Mouse (Mus musculus) yolk sac, embryonic 10.5 days (tissue): ENCODE measurements around the gene Tpk1.
"Not testable (repeated sequence)": the region's sequence is repeated elsewhere in the genome, so short reads cannot be mapped to it uniquely, and the experiment has no call there.

Experiments used
- DNase-seq: peaks from one replicate; pipeline ENCODE4 v3.0.0-alpha.2; 2017; ENCODE audit warnings: low spot score

The Tpk1 gene

DNA sequence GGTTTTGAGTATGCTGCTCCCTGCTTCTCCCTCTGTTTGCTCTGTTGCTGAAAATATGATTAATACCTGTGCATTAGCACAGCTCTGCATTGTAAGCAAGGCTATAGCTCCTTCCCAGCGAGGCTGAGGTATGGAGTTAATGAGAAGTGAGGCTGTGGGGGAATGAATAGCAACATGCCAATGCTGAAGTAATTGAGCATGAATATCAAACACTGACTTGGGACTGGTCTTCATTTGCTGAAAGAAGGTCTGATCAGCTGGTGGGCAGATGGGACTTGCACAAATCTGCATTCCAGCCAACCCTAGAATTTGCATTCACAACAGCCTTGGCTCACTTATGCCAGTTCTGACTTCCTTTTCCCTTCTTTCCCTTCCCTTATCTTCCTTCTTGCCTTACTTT lies 144.0 kb downstream of the Tpk1 start:
- DNase-seq = no peak

DNA sequence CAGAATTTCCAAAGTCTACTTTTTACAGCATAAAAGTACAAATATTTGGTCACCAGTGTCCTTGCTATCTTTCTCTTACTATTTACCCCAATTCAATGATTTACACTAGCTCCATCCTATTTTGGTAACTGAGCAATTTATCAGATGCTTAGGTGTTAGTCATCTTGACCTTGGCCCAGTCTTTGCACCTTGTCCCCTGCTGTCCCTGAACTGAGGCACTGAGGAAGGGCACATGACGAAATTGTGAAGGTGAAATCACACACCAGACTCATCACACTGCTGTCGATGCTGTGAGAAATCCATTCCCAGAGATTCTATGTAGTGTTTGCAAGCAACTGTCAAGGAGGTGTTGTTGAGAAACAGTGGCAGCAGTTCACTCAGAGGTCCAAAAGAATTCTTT lies 145.9 kb downstream of the Tpk1 start:
- DNase-seq = no peak

DNA sequence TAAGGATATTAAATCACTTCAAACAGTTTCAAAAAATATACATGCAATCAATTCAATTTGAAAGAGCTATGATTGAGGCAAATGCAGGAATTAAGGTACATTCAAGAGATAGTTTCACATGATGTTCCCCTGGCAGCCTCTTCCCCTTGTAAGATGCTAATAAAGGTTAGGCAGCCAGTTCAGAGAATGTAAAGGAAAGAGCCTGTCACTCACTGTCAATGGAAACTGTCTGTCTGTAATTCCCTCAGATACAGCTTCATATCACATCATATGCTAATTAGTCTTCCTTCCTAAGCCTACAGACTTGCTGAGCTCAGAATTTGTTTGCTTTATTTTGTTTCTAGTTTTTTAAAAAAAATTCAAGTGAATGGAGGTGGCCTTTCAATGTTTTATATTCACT lies 147.7 kb downstream of the Tpk1 start:
- no peak for DNase-seq

DNA sequence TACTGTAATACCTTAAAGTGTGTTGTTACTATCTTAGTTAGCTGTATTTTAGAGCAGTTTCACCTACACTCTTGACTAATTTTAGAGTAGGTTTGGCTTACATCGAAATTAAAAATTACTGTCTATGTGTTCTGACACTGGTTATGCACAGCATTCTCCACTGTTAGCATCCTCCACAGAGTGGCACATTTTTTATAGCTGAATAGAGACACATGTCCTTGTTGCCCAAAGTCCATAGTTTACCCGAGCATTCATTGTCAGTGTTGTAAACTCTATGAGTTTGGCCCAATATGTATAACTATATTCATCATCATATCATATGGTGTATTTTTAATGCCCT lies 148.8 kb downstream of the Tpk1 start:
- no peak for DNase-seq

DNA sequence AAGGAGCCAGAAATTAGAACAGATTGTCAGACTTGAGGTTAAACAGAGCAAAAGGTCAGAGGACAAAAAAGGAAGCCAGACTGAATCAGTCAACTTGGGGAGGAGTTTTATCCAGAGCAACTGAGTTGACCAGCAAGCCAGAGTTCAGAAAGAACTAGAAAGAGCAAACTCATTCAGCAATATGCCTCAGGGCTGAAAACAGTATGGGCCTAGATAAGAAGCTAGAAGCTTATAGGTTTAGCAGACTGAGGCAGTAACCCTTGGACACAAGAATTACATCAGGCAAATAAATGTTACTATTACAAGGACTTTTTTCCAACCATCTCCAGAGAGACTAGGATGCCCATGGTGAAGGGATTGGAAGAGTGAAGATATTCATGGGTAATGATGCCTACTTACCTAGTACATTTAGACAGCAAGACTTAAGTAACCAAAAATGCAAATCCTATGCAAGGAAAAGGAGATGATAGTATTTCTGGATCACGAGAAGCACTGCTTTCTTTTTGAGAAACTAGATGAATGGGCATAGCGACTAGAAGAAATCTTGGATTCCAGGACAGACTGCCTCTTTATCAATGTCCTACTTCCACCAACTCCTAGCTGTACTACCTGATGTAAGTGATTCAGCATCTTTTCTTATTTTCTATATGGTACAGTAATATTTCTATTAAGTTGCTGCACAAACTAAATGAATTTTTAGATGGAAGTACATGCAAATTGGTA lies 149.3 kb downstream of the Tpk1 start:
- DNase-seq = no peak

DNA sequence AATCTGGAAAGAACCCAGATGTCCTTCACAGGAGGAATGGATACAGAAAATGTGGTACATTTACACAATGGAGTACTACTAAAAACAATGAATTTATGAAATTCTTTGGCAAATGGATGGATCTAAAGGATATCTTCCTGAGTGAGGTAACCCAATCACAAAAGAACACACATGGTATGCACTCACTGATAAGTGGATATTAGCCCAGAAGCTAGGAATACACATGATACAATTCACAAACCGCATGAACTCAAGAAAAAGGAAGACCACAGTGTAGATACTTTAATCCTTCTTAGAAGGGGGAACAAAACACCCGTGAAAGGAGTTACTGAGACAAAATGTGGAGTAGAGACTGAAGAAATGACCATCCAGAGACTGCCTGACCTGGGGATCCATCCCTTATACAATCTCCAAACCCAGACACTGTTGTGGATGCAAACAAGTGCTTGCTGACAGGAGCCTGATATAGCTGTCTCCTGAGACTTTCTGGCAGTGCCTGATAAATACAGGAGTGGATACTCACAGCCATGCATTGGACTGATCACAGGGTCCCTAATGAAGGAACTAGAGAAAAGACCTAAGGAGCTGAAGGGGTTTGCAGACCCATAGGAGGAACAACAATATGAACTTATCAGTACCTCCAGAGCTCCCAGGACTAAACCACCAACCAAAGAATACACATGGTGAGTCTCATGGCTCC lies 159.2 kb downstream of the Tpk1 start:
- DNase-seq = not testable (repeated sequence)

DNA sequence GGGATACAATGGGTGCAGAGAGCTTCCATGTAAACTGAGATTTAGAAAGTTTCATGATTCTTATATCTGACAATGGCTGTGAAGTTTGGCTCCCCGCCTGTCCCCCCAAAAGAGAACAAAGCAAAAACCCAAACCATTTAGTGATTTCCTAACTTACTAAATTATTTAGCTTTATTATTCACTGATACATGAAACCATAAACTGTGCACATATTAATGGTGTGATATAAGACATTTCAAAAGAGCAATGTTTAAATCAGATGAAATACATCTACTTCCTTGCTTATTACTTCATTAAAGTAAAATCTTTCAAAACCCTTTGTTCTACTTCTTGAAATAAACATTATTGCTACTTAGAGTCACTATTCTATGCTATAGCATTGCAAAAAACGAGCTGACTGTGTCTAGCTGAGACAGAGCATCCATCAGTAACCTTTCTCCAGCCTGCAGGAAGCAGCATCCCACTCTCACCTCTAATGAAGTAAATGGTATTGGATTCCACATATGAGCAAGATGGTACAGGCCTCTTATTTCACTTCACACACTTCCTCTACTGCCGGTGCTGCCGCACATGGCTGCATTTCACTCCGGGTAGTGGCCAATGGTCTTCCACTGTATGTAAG lies 161.4 kb downstream of the Tpk1 start:
- DNase-seq = no peak

DNA sequence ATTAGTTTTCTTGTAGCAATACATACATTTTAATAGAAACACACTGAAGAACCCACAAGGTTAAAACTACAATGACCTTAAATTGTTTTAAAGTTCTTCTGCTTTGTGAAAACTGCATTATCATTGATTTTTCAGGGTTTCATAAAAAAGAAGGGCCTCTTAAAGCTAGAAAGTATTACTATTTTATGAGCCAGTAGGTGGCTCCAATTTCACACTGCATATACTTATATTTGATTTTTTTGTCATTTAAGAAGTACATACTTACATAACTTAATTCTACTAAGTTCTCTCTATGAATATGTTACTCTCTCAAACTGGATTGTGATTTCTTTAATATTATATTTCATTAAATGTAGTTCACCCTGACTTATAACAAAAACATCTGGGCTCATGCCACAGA lies 173.7 kb downstream of the Tpk1 start:
- DNase-seq = no peak

DNA sequence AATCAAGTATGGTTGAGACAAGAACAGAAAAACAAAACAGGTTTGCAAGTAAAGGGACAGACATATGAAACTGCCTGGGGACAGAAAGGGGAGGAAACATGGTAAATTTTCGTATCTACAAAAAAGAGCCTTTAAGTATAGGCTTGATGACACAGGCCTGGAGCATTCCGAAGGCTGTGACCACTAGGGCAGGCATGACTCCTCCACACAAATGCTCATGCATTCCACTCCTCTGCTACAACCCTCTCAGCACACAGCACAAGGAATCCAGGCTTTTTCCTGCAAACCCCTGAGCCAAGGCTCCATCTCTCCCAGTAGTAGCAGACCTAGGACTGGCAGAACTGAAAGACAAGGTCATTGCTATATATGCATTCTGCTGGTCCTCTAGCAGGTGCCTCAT lies 179.4 kb downstream of the Tpk1 start:
- DNase-seq = no peak

DNA sequence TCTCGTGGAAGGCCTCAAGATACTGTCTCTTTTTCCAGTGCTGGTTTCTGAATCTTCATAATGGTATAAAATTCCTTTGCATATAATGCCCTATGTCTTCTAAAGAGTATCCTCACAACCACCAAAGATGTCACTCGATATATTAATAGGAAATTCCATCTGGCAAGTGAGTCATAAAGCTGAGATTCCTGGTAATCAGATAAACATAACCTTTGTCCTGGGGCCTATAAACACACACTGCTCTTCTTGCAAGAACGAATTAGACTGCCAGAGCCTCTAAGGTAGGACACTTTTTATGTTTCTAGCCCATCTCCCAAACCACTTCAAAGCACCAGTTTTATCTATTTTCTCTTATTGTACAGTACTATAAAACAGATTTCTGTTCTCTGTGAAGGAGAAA lies 185.4 kb downstream of the Tpk1 start:
- peak; percentile 2 for DNase-seq

DNA sequence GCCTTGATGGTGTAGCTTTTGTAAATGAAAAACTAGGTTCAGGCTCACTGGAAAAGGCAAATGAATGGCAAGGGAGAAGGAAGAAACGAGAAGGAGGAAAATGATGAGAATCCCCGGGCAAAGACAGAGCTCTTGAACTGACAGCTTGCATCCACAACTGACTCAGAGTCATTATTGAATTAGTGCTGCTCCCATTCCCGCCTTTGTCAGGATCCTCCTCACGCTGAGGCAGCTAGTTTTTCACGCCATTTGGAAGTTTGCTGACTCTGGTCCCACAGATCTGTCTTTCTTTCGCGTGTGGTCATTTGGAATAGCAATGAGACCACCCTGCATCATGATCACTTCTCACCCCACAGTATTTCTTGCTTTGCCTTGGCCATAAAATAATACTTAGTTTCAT lies 187.3 kb downstream of the Tpk1 start:
- DNase-seq = no peak

DNA sequence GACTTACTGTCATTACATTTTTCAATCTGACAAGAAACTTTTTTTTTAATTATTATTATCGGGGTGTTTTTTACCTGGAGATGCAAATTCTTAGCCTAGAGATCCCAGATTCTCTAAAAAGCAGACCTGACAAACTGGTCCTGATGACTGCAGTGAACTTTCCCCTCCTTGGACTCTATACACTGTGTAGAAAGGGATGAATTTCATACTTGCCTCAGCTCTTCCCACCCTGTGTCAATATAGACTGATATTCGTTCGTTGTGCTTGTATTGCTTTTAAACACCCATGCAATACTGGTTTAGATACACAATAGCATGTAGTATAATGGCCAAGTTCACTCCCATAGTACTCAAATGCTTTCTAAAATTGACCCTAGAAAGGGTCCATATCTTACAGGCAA lies 189.7 kb downstream of the Tpk1 start:
- no peak for DNase-seq

DNA sequence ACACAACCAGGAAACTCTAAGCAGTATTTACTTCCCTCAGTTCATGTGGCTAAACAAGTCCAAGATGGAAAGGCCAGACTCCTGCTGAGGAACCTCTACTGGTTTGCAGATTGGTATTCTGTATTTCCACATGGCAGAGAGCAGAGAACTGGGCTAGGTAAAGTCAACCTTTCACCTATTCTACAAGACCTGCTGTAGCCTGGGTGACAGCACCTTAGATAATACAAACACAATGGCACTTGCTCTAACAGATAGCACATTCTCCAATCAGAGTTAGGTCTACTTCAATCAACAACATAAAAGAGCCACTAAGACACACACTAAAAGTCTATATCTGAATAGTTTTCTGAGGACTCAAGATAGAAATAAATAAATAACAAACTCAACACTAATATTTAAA lies 190.2 kb downstream of the Tpk1 start:
- DNase-seq = no peak

DNA sequence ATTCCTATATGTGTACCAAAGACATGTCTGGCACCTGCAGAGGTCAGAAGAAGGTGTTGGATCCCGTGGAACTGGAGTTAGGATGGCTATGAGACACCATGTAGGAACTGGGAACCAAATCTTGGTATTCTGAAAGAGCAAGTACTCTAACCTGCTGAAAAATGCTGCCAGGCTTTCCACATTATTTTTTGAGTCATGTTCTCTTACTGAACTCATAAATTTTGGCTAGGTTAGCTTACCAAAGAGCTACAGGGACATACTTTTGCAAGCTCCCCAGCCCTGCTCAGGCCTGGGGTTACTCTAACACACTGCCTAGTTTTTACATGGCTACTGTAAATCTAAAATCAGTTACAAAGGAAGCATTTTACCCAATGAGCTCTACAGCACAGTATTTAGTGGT lies 194.5 kb downstream of the Tpk1 start:
- DNase-seq = no peak

DNA sequence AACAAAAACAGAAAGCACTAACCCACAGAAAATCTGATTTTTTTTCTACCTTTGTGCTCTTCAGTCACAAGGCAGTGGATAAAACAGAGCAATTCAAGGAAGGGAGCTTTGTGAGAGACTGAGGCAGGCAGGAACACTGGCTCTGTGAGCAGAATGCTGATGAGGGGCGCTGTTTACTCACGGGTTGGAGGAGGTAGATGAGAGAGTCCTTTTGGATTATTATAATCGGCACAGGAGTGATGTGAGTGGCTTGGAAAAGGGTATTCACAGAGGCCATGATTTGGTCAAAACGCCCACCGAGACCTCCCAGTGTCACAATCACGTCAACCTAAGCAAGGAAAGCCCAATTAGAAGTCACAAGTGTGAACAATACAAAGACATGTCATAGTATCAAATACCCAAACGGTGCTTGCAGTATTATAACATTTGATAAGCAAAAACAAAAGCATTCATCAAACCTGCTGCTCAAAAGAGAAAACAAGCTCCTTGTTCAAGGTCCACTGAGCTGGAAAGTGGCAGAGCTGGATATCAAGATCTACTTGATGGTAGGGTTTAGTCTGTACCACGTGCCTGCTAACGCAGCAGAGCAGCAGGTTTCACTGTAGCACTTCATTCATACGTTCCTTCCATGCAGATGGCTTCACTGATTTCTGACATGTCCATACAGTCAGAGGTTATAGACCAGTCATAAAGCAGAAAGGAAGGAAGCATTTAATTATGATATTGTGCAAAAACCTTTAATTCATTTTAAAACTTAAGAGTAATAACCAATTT lies 197.1 kb downstream of the Tpk1 start:
- no peak for DNase-seq

DNA sequence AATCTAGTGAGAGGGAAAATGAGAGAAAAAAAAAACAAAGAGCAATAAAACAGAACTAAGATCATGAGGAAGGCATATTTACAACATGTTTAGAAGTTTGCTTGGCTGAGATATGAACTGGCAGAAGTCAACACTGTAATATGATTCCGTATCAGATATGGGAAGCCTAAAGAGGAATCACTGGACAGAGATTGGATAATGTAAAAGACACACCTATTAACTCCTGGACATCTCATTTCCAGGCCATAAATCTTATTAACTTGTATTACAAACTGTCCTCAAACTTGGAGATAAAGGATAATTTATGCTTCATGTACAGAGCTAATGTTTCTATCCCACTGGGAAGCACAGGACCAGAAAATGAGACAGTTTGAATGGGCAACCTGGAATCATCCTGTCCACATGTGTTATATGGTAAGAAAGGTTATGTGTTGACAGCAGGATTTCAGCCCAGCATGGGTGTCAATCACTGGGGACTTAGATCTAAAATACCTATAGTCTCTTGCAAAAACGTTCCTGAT lies 203.2 kb downstream of the Tpk1 start:
- DNase-seq = no peak

DNA sequence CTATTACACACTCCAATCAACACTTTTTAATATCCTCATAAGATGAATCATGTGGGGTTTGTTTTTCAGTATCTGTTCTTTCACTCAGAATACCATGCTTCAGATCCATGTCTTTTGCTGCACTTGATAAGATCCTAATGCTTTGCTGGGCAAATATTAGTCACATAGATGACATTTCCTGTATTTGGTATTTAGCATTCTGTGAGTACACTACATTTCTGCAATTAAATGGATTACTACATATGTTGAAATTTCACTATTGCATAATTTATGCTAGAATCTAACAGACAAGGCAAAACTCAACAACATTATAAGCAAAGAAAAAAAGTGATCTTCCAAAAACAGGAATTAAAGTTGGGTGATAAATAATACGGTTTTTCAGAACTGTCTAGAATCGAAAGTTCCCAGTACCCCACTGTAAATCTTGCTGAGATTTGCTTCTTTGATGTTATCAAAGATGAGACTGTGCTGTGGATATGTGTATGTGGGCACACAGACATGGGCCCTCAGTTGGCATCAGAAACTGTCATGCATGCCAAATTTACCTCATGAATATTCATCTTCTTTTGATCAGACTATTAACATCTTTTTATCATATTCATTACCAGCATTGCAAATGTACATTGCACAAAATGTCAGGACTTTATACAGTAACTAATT lies 203.8 kb downstream of the Tpk1 start:
- no peak for DNase-seq

DNA sequence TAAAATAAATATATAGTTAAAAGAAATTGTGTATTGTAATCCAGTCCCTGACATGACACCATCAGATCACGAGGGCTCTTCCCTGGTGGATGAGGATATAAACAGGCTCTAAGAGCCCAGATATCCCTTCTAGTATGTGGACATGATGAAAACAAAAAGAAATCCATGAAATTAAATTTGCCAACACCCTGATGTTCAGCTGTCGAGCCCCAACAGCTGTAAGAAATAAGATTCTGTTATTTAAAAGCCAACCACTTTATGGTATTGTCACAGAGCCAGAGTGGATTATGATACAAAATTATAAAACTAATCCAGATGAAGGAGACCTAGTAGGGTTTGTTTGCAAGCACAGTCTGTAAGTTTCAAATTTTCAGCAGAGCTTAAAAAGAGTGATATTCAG lies 207.0 kb downstream of the Tpk1 start:
- DNase-seq = no peak

DNA sequence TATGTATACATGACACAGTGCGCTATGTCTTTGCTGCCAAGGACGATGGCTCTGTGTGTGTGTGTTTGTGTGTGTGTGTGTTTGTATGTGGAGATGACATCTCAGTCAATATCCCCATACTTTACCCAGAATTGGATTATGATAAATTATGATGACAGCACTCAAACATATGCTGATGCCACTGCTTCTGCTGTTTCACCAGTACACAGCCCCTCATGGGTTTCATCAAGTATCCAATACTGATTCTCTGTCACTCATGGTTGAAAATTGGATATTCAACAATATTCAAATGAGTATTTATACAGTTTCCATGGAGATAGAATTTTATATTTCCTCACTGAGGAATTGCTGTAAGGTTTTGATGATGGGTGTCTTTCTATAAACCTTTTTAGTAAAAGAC lies 208.1 kb downstream of the Tpk1 start:
- no peak for DNase-seq

DNA sequence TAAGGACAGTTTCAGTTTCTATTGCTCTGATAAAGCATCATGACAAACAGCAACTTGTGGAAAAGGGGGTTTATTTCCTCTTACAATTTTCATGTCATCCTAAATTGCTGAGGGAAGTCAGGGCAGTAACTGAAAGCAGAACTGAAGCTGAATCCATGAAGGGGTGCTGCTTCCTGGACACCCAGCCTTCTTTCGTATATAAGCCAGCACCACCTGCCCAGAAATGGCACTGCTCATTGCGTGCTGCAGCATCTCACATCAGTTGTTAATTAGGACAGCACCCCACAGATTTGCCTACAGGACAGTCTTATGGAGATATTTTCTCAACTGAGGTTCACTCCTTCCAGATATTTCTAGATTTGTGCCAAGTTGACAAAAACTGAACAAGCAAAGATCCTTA lies 216.6 kb downstream of the Tpk1 start:
- no peak for DNase-seq

DNA sequence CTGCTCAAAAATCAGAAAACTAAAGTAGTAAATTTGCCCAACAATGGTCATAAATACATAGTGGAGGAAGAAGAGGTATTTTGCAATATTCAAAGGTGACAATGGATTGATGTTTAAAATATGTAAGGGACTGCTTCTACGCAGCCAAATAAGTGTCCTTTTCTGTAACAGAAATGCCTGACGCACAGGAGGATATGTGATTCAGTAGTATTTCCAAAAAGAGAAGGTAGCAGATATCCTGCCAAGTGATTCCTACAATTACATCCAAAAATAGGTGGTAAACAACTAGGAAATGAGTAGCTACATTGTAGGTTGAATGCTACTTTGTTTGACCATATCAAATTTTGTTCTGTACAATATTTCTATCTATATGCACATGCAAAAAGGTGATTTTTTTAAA lies 220.2 kb downstream of the Tpk1 start:
- DNase-seq = no peak

DNA sequence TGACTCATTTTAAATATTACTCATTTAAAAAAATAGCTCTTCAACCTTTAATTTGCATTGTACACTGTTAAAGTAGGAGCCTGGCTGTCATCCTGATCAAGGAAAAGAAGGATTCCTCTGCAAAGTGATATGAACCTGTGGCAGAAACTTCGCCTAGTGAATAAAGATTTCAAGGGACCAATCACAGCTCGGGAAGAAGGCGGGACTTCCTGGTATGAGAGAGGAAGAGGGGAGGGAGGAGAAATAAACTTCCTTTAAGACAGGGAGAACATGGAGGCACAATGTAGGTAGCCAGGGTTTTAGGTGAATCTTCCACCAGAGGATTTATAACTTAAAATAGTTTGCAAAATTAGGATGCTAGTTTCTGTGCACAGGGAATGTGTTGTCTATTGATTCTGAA lies 223.9 kb downstream of the Tpk1 start:
- DNase-seq = no peak
